Mouse (Mus musculus) lung, postnatal 0 days (tissue): Measurements from ENCODE around the gene Creb3. TPM values are rescaled to one million over a fixed set of nuclear protein-coding genes. Genes with fewer than 3 reads are reported as not detected.
"Not testable (repeated sequence)": the region's sequence is repeated elsewhere in the genome, so short reads cannot be mapped to it uniquely, and the experiment has no call there.

Experiments used
- ATAC-seq: fragments of 200-750 bp; cut with Nextera tagmentation; 2 replicates; pipeline ENCODE4 v1.8.0; 2017; ENCODE audit warnings: moderate library complexity
- DNase-seq: peaks from one replicate; pipeline ENCODE4 v3.0.0-alpha.2; 2016; ENCODE audit warnings: low spot score
- H3K27ac ChIP-seq: fragments of 300-500 bp; sonication (generic); 2 replicates; pipeline ENCODE4 v1.5.1; 2014; ENCODE audit warnings: antibody characterized with exemption, mild to moderate bottlenecking, low read length, mixed read lengths
- H3K27me3 ChIP-seq: fragments of 300-500 bp; sonication (generic); replicated peaks from 2 replicates; pipeline ENCODE4 v1.6.1; 2014; ENCODE audit warnings: low read length, mixed read lengths; ENCODE audit not compliant: insufficient read depth
- H3K36me3 ChIP-seq: fragments of 300-500 bp; sonication (generic); 2 replicates; pipeline ENCODE4 v1.6.1; 2014; ENCODE audit warnings: low read length, mixed read lengths; ENCODE audit not compliant: insufficient read depth
- H3K4me1 ChIP-seq: fragments of 300-500 bp; sonication (generic); 2 replicates; pipeline ENCODE4 v1.6.1; 2014; ENCODE audit warnings: antibody characterized with exemption, low read depth, low read length, mixed read lengths; ENCODE audit not compliant: insufficient read depth
- H3K4me2 ChIP-seq: fragments of 300-500 bp; sonication (generic); replicated peaks from 2 replicates; pipeline ENCODE4 v1.6.1; 2014; ENCODE audit warnings: low read depth, mild to moderate bottlenecking, low read length, moderate library complexity, mixed read lengths
- H3K4me3 ChIP-seq: fragments of 300-500 bp; sonication (generic); 2 replicates; pipeline ENCODE4 v1.5.1; 2014; ENCODE audit warnings: low read depth, low read length
- H3K9ac ChIP-seq: fragments of 300-500 bp; sonication (generic); replicated peaks from 2 replicates; pipeline ENCODE4 v1.6.1; 2014; ENCODE audit warnings: low read depth, mild to moderate bottlenecking
- H3K9me3 ChIP-seq: fragments of 300-500 bp; sonication (generic); 2 replicates; pipeline ENCODE4 v1.6.1; 2016; ENCODE audit warnings: low read length, mixed read lengths
- CTCF ChIP-seq: IDR thresholded peaks from 2 replicates; pipeline ENCODE4 v1.5.1; 2016; ENCODE audit warnings: antibody characterized with exemption, mild to moderate bottlenecking
- EP300 ChIP-seq: IDR thresholded peaks from 2 replicates; pipeline ENCODE4 v1.6.1; 2016; ENCODE audit warnings: antibody characterized with exemption, mild to moderate bottlenecking, control low read depth
- WGBS: fragments of 180-500 bp; shearing (Covaris S2); extraction: QIAGEN DNeasy Blood & Tissue Kit; methylation state at CpG from one replicate; pipeline ENCODE4 v1.1.7; 2014; 5-methylcytosine and 5-hydroxymethylcytosine counted together
- polyA plus RNA-seq: library from polyadenylated mRNA; unstranded; fragments of >200 nt; fragmentation: Nextera tagmentation; extraction: Ambion mirVana; gene quantifications from 2 replicates; pipeline ENCODE4 v1.2.1, GENCODE M21; 2015

The Creb3 gene
- polyA plus RNA-seq, 1 experiment from 2014 or later: 126 TPM

DNA sequence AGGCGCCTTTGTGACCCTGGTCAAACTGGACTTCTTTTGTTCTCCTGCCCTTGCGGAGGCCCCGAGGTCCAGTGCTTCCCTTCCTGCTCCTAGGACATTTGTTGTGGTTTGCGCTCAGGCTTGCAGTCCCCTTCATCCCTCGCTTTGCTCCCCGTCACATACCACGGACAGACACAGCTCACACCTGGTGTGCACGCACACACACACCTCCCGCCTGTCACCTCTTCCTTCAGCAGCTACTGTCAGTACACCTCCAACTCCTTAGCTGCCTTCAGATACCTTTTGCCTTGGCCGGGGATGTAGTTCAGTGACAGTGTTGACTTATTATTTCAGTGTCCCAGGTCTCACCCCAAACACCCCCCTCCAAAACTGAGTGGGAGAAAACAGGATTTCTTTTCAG lies 23.6 kb downstream of the Creb3 start:
- WGBS: 38% methylated on average over 9 of the region's 10 CpGs
- Histone ChIP-seq H3K4me3 (no peak overlapping the region), H3K27ac (no peak overlapping the region), H3K27me3 (no peaks in the 10 kb centered on the region; the same call in 1 of the 2 replicates), H3K36me3 (peaks cover 25% of the 10 kb centered on the region; the same call in 1 of the 2 replicates), H3K4me1 (no peaks in the 10 kb centered on the region; the same call in 1 of the 2 replicates), H3K9ac (no peak overlapping the region), H3K4me2 (no peak overlapping the region), H3K9me3 (no peaks in the 10 kb centered on the region)
- no peak for DNase-seq
- ATAC-seq: no peak
- TF ChIP-seq CTCF (no peak), EP300 (no peak)

DNA sequence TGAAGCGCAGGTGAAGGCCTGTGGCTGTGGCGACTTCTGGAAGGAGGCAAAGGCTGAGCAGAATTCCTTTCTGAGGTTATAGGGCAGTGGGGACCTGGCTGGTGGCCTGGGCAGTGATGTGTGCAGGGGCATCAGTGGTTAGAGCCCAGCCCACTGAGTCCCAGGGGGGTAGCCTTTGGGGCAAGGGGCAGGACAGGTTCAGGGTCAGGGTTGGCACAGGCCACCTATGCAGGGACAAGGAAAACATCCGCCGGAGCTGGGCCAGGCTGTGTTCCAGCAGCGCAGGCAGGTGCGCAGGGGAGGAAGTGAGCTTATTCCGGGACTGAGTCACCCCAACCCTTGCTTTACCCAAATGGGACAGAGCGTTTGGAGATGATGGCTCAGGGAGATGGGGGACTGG lies 24.3 kb downstream of the Creb3 start:
- TF ChIP-seq EP300 (no peak), CTCF (no peak)
- no peak overlapping the region for H3K4me3 ChIP-seq
- no peak overlapping the region for H3K27ac ChIP-seq
- H3K27me3 ChIP-seq: no peaks in the 10 kb centered on the region; the same call in 1 of the 2 replicates
- H3K4me2 ChIP-seq: no peak overlapping the region
- ATAC-seq (no peak), DNase-seq (no peak)
- no peaks in the 10 kb centered on the region for H3K9me3 ChIP-seq
- peaks cover 20% of the 10 kb centered on the region; the same call in 1 of the 2 replicates for H3K36me3 ChIP-seq
- 64% methylated on average over 8 of the region's 8 CpGs for WGBS
- H3K9ac ChIP-seq: no peak overlapping the region
- H3K4me1 ChIP-seq: no peaks in the 10 kb centered on the region; the same call in 1 of the 2 replicates

DNA sequence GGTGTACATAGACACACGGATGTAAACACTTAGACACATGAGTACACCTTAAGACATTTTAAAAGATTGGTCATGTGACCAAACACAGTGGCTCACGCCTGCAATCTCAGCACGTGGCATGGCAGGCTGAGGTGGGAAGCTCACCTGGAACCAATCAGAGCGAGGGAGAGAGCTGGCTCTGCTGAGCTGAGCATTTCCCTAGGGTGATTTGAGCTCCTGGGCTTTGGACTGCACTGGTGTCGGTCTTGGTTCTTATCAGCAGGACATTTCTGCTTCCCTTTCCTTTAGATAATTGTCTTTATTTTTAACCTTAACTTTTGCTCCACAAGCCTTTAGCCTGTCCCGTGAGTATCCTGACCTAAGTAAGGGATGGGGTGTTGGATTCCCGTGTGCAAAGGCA lies 25.5 kb downstream of the Creb3 start:
- H3K36me3 ChIP-seq: peaks cover 15% of the 10 kb centered on the region; the same call in 1 of the 2 replicates
- DNase-seq: no peak
- no peak overlapping the region for H3K4me2 ChIP-seq
- H3K27ac ChIP-seq: no peak overlapping the region
- 39% methylated on average over 7 of the region's 7 CpGs for WGBS
- H3K27me3 ChIP-seq: no peaks in the 10 kb centered on the region; the same call in 1 of the 2 replicates
- no peak for TF ChIP-seq EP300
- TF ChIP-seq CTCF: no peak
- no peaks in the 10 kb centered on the region for H3K9me3 ChIP-seq
- H3K4me3 ChIP-seq: no peak overlapping the region
- no peak overlapping the region for H3K9ac ChIP-seq
- ATAC-seq: peak; percentile 42; the same call in 1 of the 2 replicates
- H3K4me1 ChIP-seq: no peaks in the 10 kb centered on the region; the same call in 1 of the 2 replicates

DNA sequence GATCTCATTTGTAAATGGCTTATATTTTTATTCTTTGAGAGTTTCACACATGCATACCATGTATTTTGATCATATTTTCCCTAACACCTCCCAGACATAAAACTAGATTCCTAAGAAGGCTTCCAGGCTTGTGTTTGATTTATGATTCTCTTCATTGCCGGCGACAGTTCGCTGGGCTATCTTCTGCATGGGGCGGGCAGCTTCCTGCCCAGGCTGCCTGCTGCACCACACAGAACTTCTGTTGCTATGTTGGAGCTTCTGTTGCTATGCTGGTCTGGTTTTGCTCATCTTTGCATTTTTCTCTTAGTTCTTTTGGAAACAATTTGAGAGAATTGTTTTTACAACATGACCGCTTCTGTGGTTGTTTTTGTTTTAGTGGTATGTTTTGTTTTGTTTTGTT lies 29.4 kb downstream of the Creb3 start:
- Histone ChIP-seq H3K9me3 (no peaks in the 10 kb centered on the region), H3K4me2 (no peak overlapping the region), H3K4me3 (no peak overlapping the region), H3K27me3 (no peaks in the 10 kb centered on the region), H3K27ac (no peak overlapping the region), H3K36me3 (no peaks in the 10 kb centered on the region), H3K4me1 (no peaks in the 10 kb centered on the region; the same call in 1 of the 2 replicates), H3K9ac (no peak overlapping the region)
- WGBS: 36% methylated on average over 5 of the region's 5 CpGs
- DNase-seq (no peak), ATAC-seq (no peak)
- TF ChIP-seq EP300: no peak
- TF ChIP-seq CTCF: no peak

DNA sequence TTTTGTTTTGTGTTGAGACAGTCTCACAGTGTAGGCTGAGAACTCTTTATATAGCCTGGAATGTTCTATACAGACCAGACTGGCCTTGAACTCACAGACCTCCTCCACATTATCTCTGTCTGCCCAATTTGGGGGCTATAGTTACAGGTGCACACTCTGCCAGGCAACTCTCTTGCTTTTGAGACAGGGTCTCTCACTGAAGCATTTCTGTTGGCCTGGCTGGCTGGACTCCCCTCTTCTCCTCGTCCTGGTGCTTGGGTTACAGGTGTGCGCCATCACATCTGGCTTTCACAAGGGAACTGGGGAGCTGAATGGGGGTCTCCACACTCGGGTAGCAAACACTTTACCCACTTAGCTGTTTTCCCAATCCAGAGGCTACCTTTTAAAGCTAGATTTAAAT lies 29.8 kb downstream of the Creb3 start:
- H3K4me3 ChIP-seq: no peak overlapping the region
- ATAC-seq: no peak

DNA sequence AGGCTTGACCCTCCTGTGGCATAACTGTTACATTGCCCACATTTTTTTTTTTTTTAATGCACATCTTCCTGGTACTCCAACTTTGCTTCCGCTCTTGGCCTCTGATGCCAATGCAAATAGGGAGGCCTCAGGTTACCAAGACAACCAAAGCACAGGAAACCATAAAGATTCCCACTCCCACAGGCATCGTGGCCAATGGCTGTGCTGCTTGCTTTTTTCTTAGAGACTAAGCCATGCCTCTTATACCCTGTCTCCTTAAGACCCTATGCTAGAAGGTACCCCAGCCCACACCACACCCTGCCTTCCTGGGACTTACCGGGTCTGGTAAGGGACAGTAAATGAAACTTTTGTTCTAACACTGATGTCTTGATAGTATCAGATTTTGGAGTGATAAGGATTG lies 31.3 kb downstream of the Creb3 start:
- no peak overlapping the region for H3K4me2 ChIP-seq
- DNase-seq: no peak
- H3K4me1 ChIP-seq: no peaks in the 10 kb centered on the region
- TF ChIP-seq CTCF: no peak
- TF ChIP-seq EP300: no peak
- H3K27ac ChIP-seq: no peak overlapping the region
- no peaks in the 10 kb centered on the region for H3K27me3 ChIP-seq
- no peak overlapping the region for H3K9ac ChIP-seq
- ATAC-seq: no peak
- H3K36me3 ChIP-seq: no peaks in the 10 kb centered on the region
- H3K9me3 ChIP-seq: no peaks in the 10 kb centered on the region
- no peak overlapping the region for H3K4me3 ChIP-seq
- 44% methylated on average over 3 of the region's 3 CpGs for WGBS

More for the DNA sequence above, 29.8 kb downstream of the Creb3 start:
- no peak for DNase-seq
- 71% methylated on average over 3 of the region's 3 CpGs for WGBS
- no peak overlapping the region for H3K9ac ChIP-seq
- no peak overlapping the region for H3K27ac ChIP-seq
- no peaks in the 10 kb centered on the region for H3K9me3 ChIP-seq
- no peaks in the 10 kb centered on the region for H3K27me3 ChIP-seq
- no peak overlapping the region for H3K4me2 ChIP-seq
- no peaks in the 10 kb centered on the region for H3K36me3 ChIP-seq
- TF ChIP-seq EP300 (no peak), CTCF (no peak)
- no peaks in the 10 kb centered on the region; the same call in 1 of the 2 replicates for H3K4me1 ChIP-seq

DNA sequence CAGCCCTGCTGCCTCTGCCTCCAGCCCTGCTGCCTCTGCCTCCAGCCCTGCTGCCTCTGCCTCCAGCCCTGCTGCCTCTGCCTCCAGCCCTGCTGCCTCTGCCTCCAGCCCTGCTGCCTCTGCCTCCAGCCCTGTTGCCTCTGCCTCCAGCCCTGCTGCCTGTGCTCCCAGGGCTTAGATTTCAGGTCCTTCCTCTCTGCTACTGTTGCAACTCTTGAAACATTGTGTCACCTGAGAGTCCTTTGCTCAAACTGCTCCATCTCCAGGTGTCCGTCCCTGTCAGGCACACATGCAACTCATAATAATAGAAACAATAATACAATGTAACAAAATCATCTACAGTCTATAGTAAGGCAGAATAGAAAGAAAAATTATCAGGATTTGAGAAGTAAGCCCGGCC lies 34.5 kb downstream of the Creb3 start:
- not testable (repeated sequence) for H3K4me3 ChIP-seq, DNase-seq, H3K36me3 ChIP-seq, H3K4me1 ChIP-seq, H3K27me3 ChIP-seq, H3K9ac ChIP-seq, ATAC-seq, H3K27ac ChIP-seq, H3K9me3 ChIP-seq, H3K4me2 ChIP-seq
- 73% methylated on average over 2 of the region's 2 CpGs for WGBS
